Mouse (Mus musculus) midbrain, embryonic 16.5 days (tissue): ENCODE data around the gene Dusp10. TPM values are rescaled to one million over a fixed set of nuclear protein-coding genes. Genes with fewer than 3 reads are reported as not detected.

Source experiments
- ATAC-seq: fragments of 200-750 bp; cut with Nextera tagmentation; 2 replicates; pipeline ENCODE4 v1.8.0; 2017; ENCODE audit warnings: moderate TSS enrichment
- H3K27ac ChIP-seq: fragments of 300-500 bp; sonication (generic); 2 replicates; pipeline ENCODE4 v1.5.1; 2014; ENCODE audit warnings: mild to moderate bottlenecking, low read length, mixed read lengths
- H3K27me3 ChIP-seq: fragments of 300-500 bp; sonication (generic); 2 replicates; pipeline ENCODE4 v1.6.1; 2014; ENCODE audit warnings: low read depth, low read length, mixed read lengths; ENCODE audit not compliant: control insufficient read depth, insufficient read depth
- H3K36me3 ChIP-seq: fragments of 300-500 bp; sonication (generic); 2 replicates; pipeline ENCODE4 v1.6.1; 2014; ENCODE audit warnings: mild to moderate bottlenecking, low read length, moderate library complexity, mixed read lengths; ENCODE audit not compliant: control insufficient read depth, insufficient read depth
- H3K4me1 ChIP-seq: fragments of 300-500 bp; sonication (generic); 2 replicates; pipeline ENCODE4 v1.6.1; 2014; ENCODE audit warnings: mild to moderate bottlenecking, low read length, mixed read lengths; ENCODE audit not compliant: control insufficient read depth, insufficient read depth
- H3K4me2 ChIP-seq: fragments of 300-500 bp; sonication (generic); 2 replicates; pipeline ENCODE4 v1.6.1; 2014; ENCODE audit warnings: mild to moderate bottlenecking, low read length, mixed read lengths
- H3K4me3 ChIP-seq: fragments of 300-500 bp; sonication (generic); 2 replicates; pipeline ENCODE4 v1.5.1; 2014; ENCODE audit warnings: low read depth, mild to moderate bottlenecking, low read length, moderate library complexity, mixed read lengths
- H3K9ac ChIP-seq: fragments of 300-500 bp; sonication (generic); 2 replicates; pipeline ENCODE4 v1.6.1; 2014; ENCODE audit warnings: low read depth, low read length, mixed read lengths
- H3K9me3 ChIP-seq: fragments of 300-500 bp; sonication (generic); replicated peaks from 2 replicates; pipeline ENCODE4 v1.6.1; 2014; ENCODE audit warnings: mild to moderate bottlenecking, low read length, mixed read lengths; ENCODE audit not compliant: control insufficient read depth, poor library complexity, severe bottlenecking
- WGBS: fragments of 180-500 bp; shearing (Covaris S2); extraction: QIAGEN DNeasy Blood & Tissue Kit; methylation state at CpG from one replicate; pipeline ENCODE4 v1.1.7; 2014; 5-methylcytosine and 5-hydroxymethylcytosine counted together
- polyA plus RNA-seq: library from polyadenylated mRNA; unstranded; fragments of >200 nt; fragmentation: Nextera tagmentation; extraction: Ambion mirVana; gene quantifications from 2 replicates; pipeline ENCODE4 v1.2.1, GENCODE M21; 2015

Gene Dusp10
- polyA plus RNA-seq, 1 experiment from 2014 or later = 5.2 TPM

DNA sequence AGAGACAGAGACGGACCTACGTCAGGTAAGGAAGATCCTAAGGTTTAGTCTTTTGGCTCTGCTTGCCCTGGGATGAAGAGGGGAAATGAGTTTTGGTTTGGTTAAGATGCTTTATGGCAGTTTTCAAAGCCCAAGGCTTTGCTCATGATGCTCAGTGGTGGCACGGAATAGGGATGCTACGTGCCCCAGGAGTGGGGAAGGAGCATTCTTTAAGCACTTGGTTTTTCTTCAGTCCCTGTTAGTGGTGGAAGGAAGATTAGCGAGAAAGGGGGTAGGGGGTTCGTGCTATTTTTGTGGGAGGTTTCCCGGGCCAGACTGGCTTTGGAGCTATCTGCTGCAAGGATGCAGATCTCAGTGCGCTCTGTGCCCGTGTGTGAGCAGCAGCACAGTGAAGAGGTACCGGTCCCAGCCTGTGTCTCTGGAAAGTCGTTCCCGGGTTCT is 21.7 kb downstream of the Dusp10 start:
- Histone ChIP-seq H3K36me3 (no peaks in the 10 kb centered on the region), H3K4me3 (peak overlapping the region; percentile 74), H3K9me3 (no peaks in the 10 kb centered on the region), H3K4me1 (peaks cover 7% of the 10 kb centered on the region; the same call in 1 of the 2 replicates), H3K9ac (peak overlapping the region; percentile 67), H3K4me2 (peak overlapping the region; percentile 79), H3K27ac (0 out of 2 replicates have a peak overlapping the region, but pooled peaks have one; percentile 58), H3K27me3 (no peaks in the 10 kb centered on the region)
- 0 out of 2 replicates have a peak, but pooled peaks have one; percentile 2 for ATAC-seq
- under 1% methylated on average over 12 of the region's 12 CpGs for WGBS

- H3K27ac ChIP-seq = no peak overlapping the region
- H3K4me1 ChIP-seq = peaks cover 7% of the 10 kb centered on the region; the same call in 1 of the 2 replicates
- WGBS = 3% methylated on average over 12 of the region's 12 CpGs
- H3K9me3 ChIP-seq = no peaks in the 10 kb centered on the region
- peak overlapping the region; percentile 79 for H3K4me2 ChIP-seq
- H3K27me3 ChIP-seq = no peaks in the 10 kb centered on the region
- H3K4me3 ChIP-seq = peak overlapping the region; percentile 74
- H3K36me3 ChIP-seq = no peaks in the 10 kb centered on the region
- H3K9ac ChIP-seq = peak overlapping the region; percentile 67
- no peak for ATAC-seq
Measured at GRCm38 (mm10) chr1:184035346-184035903, 22.3 kb downstream of the Dusp10 start.

GRCm38 (mm10) chr1:184037802-184038201 is 24.7 kb downstream of the Dusp10 start:
- Histone ChIP-seq H3K9me3 (no peaks in the 10 kb centered on the region), H3K4me3 (no peak overlapping the region), H3K9ac (no peak overlapping the region), H3K4me1 (peaks cover 7% of the 10 kb centered on the region; the same call in 1 of the 2 replicates), H3K27ac (no peak overlapping the region), H3K36me3 (no peaks in the 10 kb centered on the region), H3K4me2 (no peak overlapping the region), H3K27me3 (no peaks in the 10 kb centered on the region)
- WGBS = 97% methylated on average over 4 of the region's 4 CpGs
- ATAC-seq = no peak

GRCm38 (mm10) chr1:184039301-184039700 is 26.2 kb downstream of the Dusp10 start:
- H3K4me2 ChIP-seq = no peak overlapping the region
- no peak overlapping the region for H3K4me3 ChIP-seq
- H3K9ac ChIP-seq = no peak overlapping the region
- no peak overlapping the region for H3K27ac ChIP-seq
- H3K9me3 ChIP-seq = no peaks in the 10 kb centered on the region
- H3K36me3 ChIP-seq = no peaks in the 10 kb centered on the region
- no peak for ATAC-seq
- no peaks in the 10 kb centered on the region for H3K27me3 ChIP-seq
- peaks cover 7% of the 10 kb centered on the region; the same call in 1 of the 2 replicates for H3K4me1 ChIP-seq
- 93% methylated on average over 10 of the region's 10 CpGs for WGBS

DNA sequence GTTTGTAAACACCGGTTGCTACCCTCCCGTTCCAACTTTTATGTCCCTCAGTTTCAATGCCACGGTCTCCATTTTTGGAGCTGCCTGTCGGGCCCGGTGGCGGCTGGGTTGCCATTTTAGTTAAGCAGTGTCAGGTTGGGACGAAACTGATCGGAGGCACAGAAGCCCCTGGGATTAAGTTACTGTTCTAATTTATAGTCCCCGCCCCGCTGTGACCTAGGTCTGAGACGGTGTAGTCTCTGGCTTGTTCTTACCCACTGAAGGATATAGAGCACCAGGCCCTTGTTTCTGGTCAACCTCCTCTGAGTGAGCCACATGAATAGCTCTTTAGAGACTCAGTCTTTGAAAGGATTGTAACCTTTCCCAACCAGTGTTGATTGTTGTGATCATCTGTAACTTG is 27.1 kb downstream of the Dusp10 start:
- no peaks in the 10 kb centered on the region for H3K9me3 ChIP-seq
- H3K9ac ChIP-seq = no peak overlapping the region
- no peak overlapping the region for H3K4me3 ChIP-seq
- H3K4me1 ChIP-seq = peaks cover 7% of the 10 kb centered on the region; the same call in 1 of the 2 replicates
- H3K27me3 ChIP-seq = no peaks in the 10 kb centered on the region
- H3K36me3 ChIP-seq = no peaks in the 10 kb centered on the region
- no peak overlapping the region for H3K27ac ChIP-seq
- H3K4me2 ChIP-seq = no peak overlapping the region
- no peak for ATAC-seq
- WGBS = 82% methylated on average over 11 of the region's 11 CpGs

GRCm38 (mm10) chr1:184040906-184041305 is 27.8 kb downstream of the Dusp10 start:
- Histone ChIP-seq H3K9ac (no peak overlapping the region), H3K27ac (no peak overlapping the region), H3K9me3 (no peaks in the 10 kb centered on the region), H3K36me3 (no peaks in the 10 kb centered on the region), H3K4me3 (no peak overlapping the region), H3K4me1 (peaks cover 2% of the 10 kb centered on the region; the same call in 1 of the 2 replicates), H3K27me3 (no peaks in the 10 kb centered on the region), H3K4me2 (no peak overlapping the region)
- no peak for ATAC-seq
- WGBS = 84% methylated on average over 1 of the region's 1 CpGs

- Histone ChIP-seq H3K4me2 (no peak overlapping the region), H3K4me1 (no peaks in the 10 kb centered on the region), H3K9me3 (no peaks in the 10 kb centered on the region), H3K9ac (no peak overlapping the region), H3K4me3 (no peak overlapping the region), H3K36me3 (no peaks in the 10 kb centered on the region), H3K27me3 (no peaks in the 10 kb centered on the region), H3K27ac (no peak overlapping the region)
- ATAC-seq = no peak
- 66% methylated on average over 9 of the region's 9 CpGs for WGBS
Measured at GRCm38 (mm10) chr1:184041778-184042573, 28.9 kb downstream of the Dusp10 start.

GRCm38 (mm10) chr1:184042745-184043144 is 29.6 kb downstream of the Dusp10 start:
- no peak overlapping the region for H3K9ac ChIP-seq
- H3K4me1 ChIP-seq = no peaks in the 10 kb centered on the region
- H3K27ac ChIP-seq = no peak overlapping the region
- H3K27me3 ChIP-seq = no peaks in the 10 kb centered on the region
- H3K4me2 ChIP-seq = no peak overlapping the region
- no peak overlapping the region for H3K4me3 ChIP-seq
- WGBS = 83% methylated on average over 9 of the region's 9 CpGs
- no peak for ATAC-seq
- H3K36me3 ChIP-seq = no peaks in the 10 kb centered on the region
- H3K9me3 ChIP-seq = no peaks in the 10 kb centered on the region

DNA sequence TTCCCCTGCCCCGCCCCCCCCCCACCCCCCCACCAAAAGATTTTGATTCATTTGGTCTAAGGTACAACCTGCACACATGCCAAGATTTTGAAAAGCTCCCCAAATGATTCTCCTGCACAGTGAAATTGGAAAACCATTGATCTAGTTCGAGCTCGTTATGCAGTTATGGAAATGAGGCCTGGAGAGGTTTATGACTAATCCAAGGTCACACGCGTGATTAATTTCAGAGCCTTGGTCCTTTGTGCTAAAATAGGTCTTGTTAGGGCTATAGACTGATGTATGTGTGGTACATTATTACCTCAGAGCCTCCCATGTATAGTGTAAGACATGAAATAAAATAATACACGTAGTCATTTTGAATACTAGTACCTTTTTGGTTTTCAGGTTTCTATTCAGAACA is 30.3 kb downstream of the Dusp10 start:
- WGBS = 90% methylated on average over 5 of the region's 6 CpGs
- no peak overlapping the region for H3K4me2 ChIP-seq

More for the DNA sequence above, 30.3 kb downstream of the Dusp10 start:
- no peaks in the 10 kb centered on the region for H3K4me1 ChIP-seq
- no peak for ATAC-seq
- no peak overlapping the region for H3K27ac ChIP-seq
- no peak overlapping the region for H3K4me3 ChIP-seq
- no peak overlapping the region for H3K9ac ChIP-seq
- H3K36me3 ChIP-seq = no peaks in the 10 kb centered on the region
- H3K27me3 ChIP-seq = no peaks in the 10 kb centered on the region
- no peaks in the 10 kb centered on the region for H3K9me3 ChIP-seq
